Comparison of ENCODE assay signal across 9 mouse cellular contexts in the genomic region with DNA sequence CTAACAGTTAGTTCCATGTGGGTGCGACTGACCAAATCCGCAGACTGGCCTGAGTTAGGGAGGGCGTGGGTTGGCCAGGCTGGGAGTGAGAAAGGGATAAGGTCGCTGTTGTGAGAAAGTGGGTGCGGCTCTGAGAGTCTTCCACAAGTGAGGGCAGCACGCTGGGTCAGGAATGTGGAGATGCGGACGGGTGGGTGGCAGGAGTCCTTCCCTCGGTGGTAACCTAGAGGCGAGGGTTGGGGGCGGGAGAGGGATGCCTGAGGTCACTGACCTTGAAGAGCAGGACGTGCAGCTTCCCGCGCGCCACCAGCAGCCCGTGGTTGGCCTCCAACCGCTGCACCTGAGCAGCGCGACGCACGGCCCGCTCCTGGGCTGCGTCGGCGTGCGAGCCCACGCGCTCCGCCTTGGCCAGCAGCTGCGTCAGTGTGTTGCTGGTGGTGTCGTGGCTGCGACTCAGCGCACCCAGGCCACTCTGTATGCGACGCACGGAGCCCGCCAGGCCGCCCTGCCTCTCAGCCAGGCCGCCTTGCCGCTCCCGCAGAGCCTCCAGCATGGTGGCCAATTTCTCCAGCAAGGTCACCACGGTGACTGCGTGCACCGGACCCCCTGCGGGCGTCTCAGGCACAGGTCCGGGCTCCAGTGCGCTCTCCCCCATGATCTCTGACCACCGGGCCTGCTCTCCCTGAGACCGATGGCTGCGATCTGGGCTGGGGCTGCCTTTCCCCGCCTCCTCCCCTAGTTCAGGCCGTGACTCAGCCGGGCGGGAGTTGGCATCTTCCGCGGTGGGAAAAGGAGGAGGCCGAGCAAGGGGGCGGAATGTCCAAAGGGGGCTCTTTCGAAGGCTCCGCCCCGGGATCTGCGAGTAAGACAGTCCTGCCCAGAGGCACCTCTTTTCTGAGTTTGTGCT. TPM values are rescaled to one million over a fixed set of nuclear protein-coding genes. Genes with fewer than 3 reads are reported as not detected.
DNase-seq lines count a peak whose midpoint lies in the region; ATAC-seq lines count a peak whose summit lies in the region.
"Had no signal": no experiment of that assay in that cellular context is flagged by ENCODE, and none has a peak within 500 bp of the region (broad histone marks: within the 10 kb centered on the region; RNA-seq: fewer than 3 reads in every experiment).

A gene (minus strand): TSS at position 796 of the 907 bp plus-strand sequence.

- 4% methylated on average over 58 of the region's 63 CpGs for WGBS in hindbrain, embryonic 11.5 days
- 2% methylated on average over 62 of the region's 63 CpGs for WGBS in lung, embryonic 16.5 days

- peak; percentile 92 for DNase-seq in adrenal gland, adult 2 months
- DNase-seq in cerebellum, postnatal 36 days: peak; percentile 52 to 54
- peak; percentile 68 to 75 for DNase-seq in frontal cortex, postnatal 36 days (ENCODE audit: low spot score in 2 of 2)
- DNase-seq in hindbrain, embryonic 11.5 days (ENCODE audit: low spot score): peak; percentile 82
- DNase-seq in layer of hippocampus, postnatal 14 days (ENCODE audit: low spot score in 2 of 2): peak; percentile 57 to 65
- DNase-seq in retina, postnatal 1 day: peak; percentile 73
- DNase-seq in c-Kit-positive CD71-positive TER-119-positive erythroid progenitor cells, embryonic 14.5 days (ENCODE audit: low spot score): no peak

- H3K36me3 ChIP-seq in hindbrain, embryonic 11.5 days (ENCODE audit: control insufficient read depth, insufficient read depth, low read length): no peaks in the 10 kb centered on the region
- no peaks in the 10 kb centered on the region for H3K36me3 ChIP-seq in lung, embryonic 16.5 days (ENCODE audit: control insufficient read depth, insufficient read depth, low read length)

- H3K9ac ChIP-seq in hindbrain, embryonic 11.5 days (ENCODE audit: low read depth, low read length): peak within 1 kb of the TSS; percentile 72
- peak within 1 kb of the TSS; percentile 84 for H3K9ac ChIP-seq in lung, embryonic 16.5 days (ENCODE audit: low read length)

- peak; percentile 86 for ATAC-seq in hindbrain, embryonic 11.5 days (ENCODE audit: low FRiP score)
- peak; percentile 92 for ATAC-seq in lung, embryonic 16.5 days (ENCODE audit: low read depth)

- no peaks in the 10 kb centered on the region for H3K9me3 ChIP-seq in hindbrain, embryonic 11.5 days (ENCODE audit: control insufficient read depth, low read length)
- H3K9me3 ChIP-seq in lung, embryonic 16.5 days (ENCODE audit: control insufficient read depth, low read length): no peaks in the 10 kb centered on the region

- no peaks in the 10 kb centered on the region; the same call in 1 of the 2 replicates for H3K27me3 ChIP-seq in hindbrain, embryonic 11.5 days (ENCODE audit: control insufficient read depth, insufficient read depth, low read length)
- no peaks in the 10 kb centered on the region for H3K27me3 ChIP-seq in lung, embryonic 16.5 days (ENCODE audit: control insufficient read depth, insufficient read depth, low read depth, low read length)

- peak within 1 kb of the TSS; percentile 76 for H3K4me2 ChIP-seq in hindbrain, embryonic 11.5 days (replicated peaks; ENCODE audit: low read depth, low read length)
- peak within 1 kb of the TSS; percentile 85 for H3K4me2 ChIP-seq in lung, embryonic 16.5 days (ENCODE audit: low read depth, low read length)

- 0 out of 2 replicates have a peak within 1 kb of the TSS, but pooled peaks have one; percentile 36 for H3K27ac ChIP-seq in hindbrain, embryonic 11.5 days (ENCODE audit: low read depth, low read length)
- H3K27ac ChIP-seq in lung, embryonic 16.5 days (ENCODE audit: low read length): peak within 1 kb of the TSS; percentile 89
- H3K27ac ChIP-seq: macrophage had no signal

- H3K4me3 ChIP-seq in hindbrain, embryonic 11.5 days (ENCODE audit: low read depth, low read length): peak within 1 kb of the TSS; percentile 39
- peak within 1 kb of the TSS; percentile 63 for H3K4me3 ChIP-seq in lung, embryonic 16.5 days (ENCODE audit: low read length)

- 0 out of 2 replicates have a peak, but pooled peaks cover 8% of the 10 kb centered on the region for H3K4me1 ChIP-seq in hindbrain, embryonic 11.5 days (replicated peaks; ENCODE audit: control insufficient read depth, insufficient read depth, low read length)
- H3K4me1 ChIP-seq in lung, embryonic 16.5 days (replicated peaks; ENCODE audit: control insufficient read depth, insufficient read depth, low read length): peaks cover 18% of the 10 kb centered on the region

RNA-seq across cellular contexts. Expression of the gene that starts here (rescaled TPM):
- total RNA-seq in adrenal gland, adult 2 months (2021): 10 to 100 TPM; 71.0 to 90.9 TPM
- polyA plus RNA-seq in adrenal gland, adult 2 months (2012; rRNA removed): 158 and 163 TPM in 2 replicates
- polyA plus RNA-seq in hindbrain, embryonic 11.5 days (2014; fragmentation: Nextera tagmentation; extraction: Ambion mirVana): 29.6 and 34.3 TPM in 2 replicates
- total RNA-seq in layer of hippocampus, postnatal 14 days (2021): 10 to 100 TPM; 13.8 to 14.1 TPM
- polyA plus RNA-seq in lung, embryonic 16.5 days (2015; fragmentation: Nextera tagmentation; extraction: Ambion mirVana): 90.2 and 97.1 TPM in 2 replicates
- polyA plus RNA-seq: macrophage had no signal

Comparison
In these comparisons a context has a peak if more than half of its experiments do, and no peak if none do; other contexts are left out.
1. RNA of the gene that starts here (total RNA-seq): 71.0 to 90.9 TPM in adrenal gland, adult 2 months; 13.8 to 14.1 TPM in layer of hippocampus, postnatal 14 days; every median in the first group is over 4 times any median in the second.